Mouse (Mus musculus) cortical plate, adult 2 months (tissue): ENCODE measurements around the gene Dph3.

Experiments used
- CTCF ChIP-seq: fragments of 200-500 bp; IDR thresholded peaks from 2 replicates; pipeline ENCODE4 v1.5.1; 2011; ENCODE audit warnings: mild to moderate bottlenecking, control low read depth, low read length; ENCODE audit not compliant: insufficient read depth; ENCODE audit errors: extremely low read depth
- POLR2A ChIP-seq: fragments of 200-500 bp; IDR thresholded peaks from 2 replicates; pipeline ENCODE4 v1.6.1; 2011; ENCODE audit warnings: mild to moderate bottlenecking, low read length, control low read depth; ENCODE audit not compliant: insufficient read depth; ENCODE audit errors: extremely low read depth

- TF ChIP-seq CTCF, result no peak
- TF ChIP-seq POLR2A, result no peak
Observed at GRCm38 (mm10) chr14:32081026-32081425, 4.5 kb downstream of the Dph3 start.
